Mouse (Mus musculus) bone marrow, adult 2 months (tissue): ENCODE measurements at regions not wholly inside any gene's neighbourhood (a gene's known extent, or its start where the extent isn't known, plus 50 kb on each side); places are given as distances from the start of the nearest gene placed in this dataset.
"Not testable (repeated sequence)": the region's sequence is repeated elsewhere in the genome, so short reads cannot be mapped to it uniquely, and the experiment has no call there.

ENCODE experiments used
- H3K27ac ChIP-seq: fragments of 200-500 bp; 2 replicates; pipeline ENCODE4 v1.5.1; 2012; ENCODE audit warnings: low read depth, mild to moderate bottlenecking, control low read depth, inconsistent platforms, low read length; ENCODE audit not compliant: control insufficient read depth, poor library complexity, insufficient read depth
- H3K4me1 ChIP-seq: fragments of 200-500 bp; 2 replicates; pipeline ENCODE4 v1.6.1; 2011; ENCODE audit warnings: low read length; ENCODE audit not compliant: control insufficient read depth, insufficient read depth
- H3K4me3 ChIP-seq: fragments of 200-500 bp; replicated peaks from 2 replicates; pipeline ENCODE3; 2011; ENCODE audit warnings: mild to moderate bottlenecking, low read depth, low read length, control low read depth; ENCODE audit not compliant: control insufficient read depth
- WGBS: fragments of 180-500 bp; shearing (Covaris S2); methylation state at CpG from one replicate; pipeline ENCODE4 v1.1.7; 2018; 5-methylcytosine and 5-hydroxymethylcytosine counted together

DNA sequence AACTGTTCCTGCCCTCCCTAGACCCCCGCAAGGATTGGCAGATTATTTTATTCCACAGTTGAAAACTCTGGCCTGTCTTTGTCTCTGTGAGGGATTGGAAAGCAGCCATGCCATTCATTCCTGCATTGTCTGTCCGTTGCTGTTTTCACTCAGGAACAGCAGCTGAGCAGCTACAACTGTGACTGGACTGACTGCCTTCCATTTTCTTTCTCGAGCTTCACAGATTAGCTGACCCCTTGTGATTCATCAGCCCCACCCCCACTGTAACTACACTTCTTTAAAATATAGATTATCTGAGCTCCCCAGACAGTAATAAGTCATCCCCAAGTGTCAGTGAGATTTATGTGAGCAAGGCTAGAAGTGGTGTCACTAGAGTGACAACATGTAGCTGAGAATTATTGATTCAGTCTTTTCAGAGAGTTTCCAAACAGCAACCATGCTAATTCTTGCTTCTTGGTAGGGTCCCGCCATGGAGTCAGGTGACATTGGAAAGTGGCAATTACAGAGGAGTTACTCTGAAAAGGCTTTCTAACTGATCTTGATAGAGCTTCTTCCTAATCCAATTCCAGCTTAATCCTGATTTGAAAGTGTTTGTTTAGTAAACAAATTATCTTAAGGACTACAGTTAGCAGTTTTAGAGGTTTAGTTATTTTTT is 496.7 kb upstream of the Olfr1507 start:
- H3K4me3 ChIP-seq, H3K4me1 ChIP-seq, H3K27ac ChIP-seq: not testable (repeated sequence)
- 76% methylated on average over 1 of the region's 4 CpGs for WGBS

DNA sequence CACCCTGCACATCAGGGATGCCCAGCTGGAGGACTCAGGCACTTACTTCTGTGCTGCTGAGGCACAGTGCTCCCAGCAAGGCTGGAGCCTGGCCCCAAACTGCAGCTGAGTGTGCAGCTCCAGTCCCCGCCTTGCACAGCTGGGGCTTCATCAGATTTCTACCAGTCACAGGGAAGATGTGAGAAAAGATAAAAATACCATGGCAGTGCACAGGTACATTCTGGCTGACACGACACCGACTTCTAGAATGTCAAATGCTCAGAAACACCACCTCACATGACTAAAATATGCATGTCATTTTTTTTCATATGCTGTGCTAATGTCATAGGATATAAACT is 495.7 kb upstream of the Olfr1507 start:
- WGBS: no CpG with 5 or more reads among the region's 3 CpGs
- H3K4me1 ChIP-seq, H3K4me3 ChIP-seq, H3K27ac ChIP-seq: not testable (repeated sequence)

DNA sequence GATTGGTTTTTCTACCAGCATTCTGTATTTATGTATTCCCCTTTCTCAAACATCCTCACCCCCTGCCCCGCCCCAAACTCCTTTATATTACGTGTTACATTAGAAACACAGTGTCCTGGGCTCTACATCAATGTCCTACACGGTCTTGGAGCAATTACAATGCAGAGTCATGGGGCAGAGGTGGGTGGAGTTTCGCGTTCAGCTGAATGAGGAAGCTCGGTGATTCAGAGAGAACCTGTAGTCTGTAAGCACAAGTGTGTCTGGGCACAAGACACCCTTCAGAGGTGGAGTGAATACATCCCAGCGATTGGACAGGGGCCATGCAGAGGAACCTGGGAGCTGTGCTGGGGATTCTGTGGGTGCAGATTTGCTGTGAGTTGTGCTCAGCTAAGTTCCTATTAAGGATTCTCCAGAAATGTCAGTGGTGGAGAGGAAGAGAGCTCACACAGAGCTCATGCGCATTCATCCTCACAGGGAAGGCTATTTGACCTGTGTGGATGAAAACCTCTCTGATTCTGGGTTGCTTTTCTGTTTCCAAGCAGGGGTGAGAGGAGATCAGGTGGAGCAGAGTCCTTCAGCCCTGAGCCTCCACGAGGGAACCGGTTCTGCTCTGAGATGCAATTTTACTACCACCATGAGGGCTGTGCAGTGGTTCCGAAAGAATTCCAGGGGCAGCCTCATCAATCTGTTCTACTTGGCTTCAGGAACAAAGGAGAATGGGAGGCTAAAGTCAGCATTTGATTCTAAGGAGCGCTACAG is 495.2 kb upstream of the Olfr1507 start:
- H3K4me1 ChIP-seq, H3K4me3 ChIP-seq, H3K27ac ChIP-seq: not testable (repeated sequence)
- WGBS: no CpG with 5 or more reads among the region's 12 CpGs

DNA sequence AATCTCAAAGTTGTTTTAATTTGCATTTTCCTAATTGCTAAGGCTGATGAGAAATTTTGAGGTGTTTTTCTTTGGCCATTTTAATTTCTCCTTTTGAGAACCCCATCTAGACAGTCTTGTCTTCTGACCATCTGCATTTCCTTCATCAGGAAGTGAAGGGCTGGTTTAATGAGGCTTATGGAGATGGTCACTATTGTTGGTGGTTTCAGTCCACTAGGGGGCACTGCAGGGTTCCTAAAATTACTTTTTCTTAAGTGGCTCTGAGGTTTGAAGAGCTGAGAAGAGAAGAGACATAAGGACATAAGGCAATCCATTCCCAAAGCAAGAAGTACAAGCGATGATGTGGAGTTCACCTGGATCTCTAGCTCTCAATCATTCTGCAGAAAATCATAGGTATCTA is 494.4 kb upstream of the Olfr1507 start:
- 56% methylated on average over 1 of the region's 1 CpGs for WGBS
- H3K4me1 ChIP-seq, H3K4me3 ChIP-seq, H3K27ac ChIP-seq: not testable (repeated sequence)

DNA sequence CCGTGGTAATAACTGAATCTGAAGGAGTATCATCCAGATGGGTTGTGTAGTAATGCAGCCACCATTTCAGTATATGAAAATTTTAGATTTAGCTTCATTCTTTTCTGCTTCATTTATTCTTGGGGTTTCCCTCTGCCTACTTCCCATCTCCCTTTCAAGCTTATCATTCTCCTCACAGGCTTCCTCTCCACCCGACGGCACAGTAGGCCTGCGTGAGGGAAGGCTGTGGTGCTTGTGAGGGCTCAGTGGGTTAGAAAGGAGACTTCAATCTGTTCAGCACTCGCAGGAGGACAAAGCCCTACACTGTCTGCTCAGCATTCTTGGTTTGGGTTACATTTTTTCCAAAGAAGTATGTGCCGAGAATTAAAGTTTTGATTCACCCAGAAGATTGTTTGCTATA is 493.0 kb upstream of the Olfr1507 start:
- not testable (repeated sequence) for H3K4me3 ChIP-seq, H3K4me1 ChIP-seq, H3K27ac ChIP-seq
- 80% methylated on average over 1 of the region's 6 CpGs for WGBS

DNA sequence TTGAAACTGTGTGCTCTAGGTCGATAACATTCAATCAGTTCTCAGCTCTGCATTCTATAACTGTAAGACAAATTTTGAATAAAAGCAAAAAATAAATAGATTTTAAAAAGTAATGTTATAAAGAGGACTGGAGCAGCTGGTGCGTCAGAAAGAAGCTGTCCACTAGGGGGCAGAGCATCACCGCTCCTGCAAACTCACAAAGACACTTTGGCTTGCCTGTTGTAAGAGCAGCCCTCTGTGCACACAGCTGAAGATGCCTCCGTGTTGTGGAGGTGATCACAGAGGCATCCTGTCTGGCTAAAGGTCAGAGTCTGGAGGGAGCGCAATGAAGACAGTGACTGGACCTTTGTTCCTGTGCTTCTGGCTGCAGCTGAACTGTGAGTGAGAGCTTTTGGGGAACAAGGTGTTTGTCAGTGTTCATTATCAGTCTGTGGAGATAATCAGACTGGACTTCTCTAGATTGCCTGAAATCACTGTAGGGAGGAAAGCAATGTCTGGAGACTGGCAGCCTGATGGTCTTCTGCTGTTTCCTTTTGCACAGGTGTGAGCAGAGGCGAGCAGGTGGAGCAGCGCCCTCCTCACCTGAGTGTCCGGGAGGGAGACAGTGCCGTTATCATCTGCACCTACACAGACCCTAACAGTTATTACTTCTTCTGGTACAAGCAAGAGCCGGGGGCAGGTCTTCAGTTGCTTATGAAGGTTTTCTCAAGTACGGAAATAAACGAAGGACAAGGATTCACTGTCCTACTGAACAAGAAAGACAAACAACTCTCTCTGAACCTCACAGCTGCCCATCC is 476.9 kb upstream of the Olfr1507 start:
- not testable (repeated sequence) for H3K27ac ChIP-seq, H3K4me3 ChIP-seq, H3K4me1 ChIP-seq
- WGBS: no CpG with 5 or more reads among the region's 12 CpGs

DNA sequence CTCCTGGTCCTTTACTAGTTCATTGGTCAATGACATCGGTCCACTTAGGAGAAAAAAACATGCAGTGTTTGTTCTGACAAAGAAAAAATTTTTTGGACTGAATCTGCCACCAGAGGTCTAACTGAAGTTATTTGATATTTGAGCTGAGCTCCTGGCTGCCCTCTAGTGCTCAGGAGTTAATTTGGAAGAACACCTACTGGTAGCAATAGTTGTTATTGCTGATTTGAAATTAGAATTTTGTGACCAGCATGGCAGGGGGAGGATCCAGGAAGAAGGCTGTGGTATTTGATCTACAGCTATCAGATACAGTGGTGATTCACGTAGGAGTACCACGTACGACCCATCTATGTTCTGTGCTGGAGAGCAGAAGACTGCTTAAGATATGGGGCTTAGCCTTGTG is 466.6 kb upstream of the Olfr1507 start:
- 51% methylated on average over 3 of the region's 4 CpGs for WGBS
- H3K4me3 ChIP-seq, H3K27ac ChIP-seq, H3K4me1 ChIP-seq: not testable (repeated sequence)

DNA sequence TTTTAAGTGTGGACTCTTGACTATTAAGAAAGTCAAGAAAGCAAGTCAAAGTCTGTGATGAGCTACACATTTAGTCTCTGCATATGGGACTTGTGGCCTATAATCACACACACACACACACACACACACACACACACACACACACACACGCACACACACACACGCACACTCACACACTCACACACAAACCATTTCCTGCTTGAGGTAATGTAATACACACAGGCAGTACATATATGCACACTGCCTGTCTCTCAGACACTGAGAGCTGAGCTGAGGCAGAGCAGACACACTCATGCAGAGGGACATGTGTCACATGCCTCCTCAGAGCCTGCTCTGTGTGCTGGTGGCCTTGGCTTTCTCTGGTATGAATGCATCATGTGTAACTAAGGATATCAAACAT is 461.0 kb upstream of the Olfr1507 start:
- not testable (repeated sequence) for H3K4me1 ChIP-seq, H3K27ac ChIP-seq, H3K4me3 ChIP-seq
- WGBS: no CpG with 5 or more reads among the region's 2 CpGs

DNA sequence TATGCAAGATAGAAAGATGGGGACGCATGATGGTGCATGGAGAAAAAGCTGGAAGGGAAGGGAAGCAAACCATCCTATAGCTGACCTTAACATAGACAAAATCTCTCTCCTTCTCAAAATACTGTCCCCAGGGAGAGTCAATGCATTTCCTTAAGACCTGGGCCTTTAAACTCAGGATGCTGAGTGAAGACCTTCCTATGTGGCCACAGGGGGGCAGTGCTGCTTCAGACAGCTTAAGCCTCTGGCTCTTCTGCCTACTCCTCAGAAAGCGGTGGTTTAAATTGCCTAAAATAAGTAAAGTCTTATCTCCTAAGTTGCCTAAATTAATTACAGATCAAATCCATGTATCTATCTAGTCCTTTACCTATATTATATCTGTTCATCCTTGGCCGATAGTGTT is 449.4 kb upstream of the Olfr1507 start:
- H3K4me1 ChIP-seq, H3K4me3 ChIP-seq, H3K27ac ChIP-seq: not testable (repeated sequence)
- WGBS: no CpG with 5 or more reads among the region's 3 CpGs

DNA sequence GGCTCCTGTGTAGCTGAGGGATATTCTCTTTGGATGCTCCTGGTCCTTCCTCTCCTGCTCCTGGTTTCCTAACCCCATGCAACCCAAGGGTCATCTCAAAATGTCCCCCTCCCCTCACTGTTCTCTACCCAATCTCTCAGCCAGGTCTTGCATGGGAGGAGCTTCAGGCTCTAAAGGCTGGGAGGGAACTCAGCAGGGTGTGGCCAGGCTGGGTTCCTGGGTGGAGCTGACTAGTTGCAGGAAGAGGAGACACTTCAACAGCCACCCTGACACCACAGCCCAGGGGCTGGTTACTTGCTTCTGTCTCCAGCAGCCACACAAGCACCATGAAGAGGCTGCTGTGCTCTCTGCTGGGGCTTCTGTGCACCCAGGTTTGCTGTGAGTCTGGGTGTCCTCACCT is 446.9 kb upstream of the Olfr1507 start:
- not testable (repeated sequence) for H3K27ac ChIP-seq, H3K4me1 ChIP-seq, H3K4me3 ChIP-seq

DNA sequence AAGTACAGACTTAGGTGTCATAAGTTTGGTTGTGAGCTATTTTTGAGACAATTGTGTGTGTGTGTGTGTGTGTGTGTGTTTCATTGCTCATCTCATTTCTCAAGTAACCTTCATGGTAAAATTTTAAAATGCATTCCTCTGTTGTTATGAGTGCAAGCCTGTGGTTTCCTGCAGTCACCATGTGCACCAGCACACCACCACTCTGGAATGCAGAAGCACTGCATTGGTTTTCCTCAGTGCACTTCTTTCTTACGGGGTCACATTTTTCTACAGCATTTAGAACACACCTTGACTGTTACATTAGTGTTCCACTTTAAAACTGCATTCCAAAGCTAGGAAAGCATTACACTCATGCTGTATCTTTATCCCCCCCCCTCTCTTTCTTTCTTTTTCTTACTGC is 446.2 kb upstream of the Olfr1507 start:
- not testable (repeated sequence) for H3K27ac ChIP-seq, H3K4me3 ChIP-seq, H3K4me1 ChIP-seq
- WGBS: no CpG with 5 or more reads among the region's 1 CpGs

DNA sequence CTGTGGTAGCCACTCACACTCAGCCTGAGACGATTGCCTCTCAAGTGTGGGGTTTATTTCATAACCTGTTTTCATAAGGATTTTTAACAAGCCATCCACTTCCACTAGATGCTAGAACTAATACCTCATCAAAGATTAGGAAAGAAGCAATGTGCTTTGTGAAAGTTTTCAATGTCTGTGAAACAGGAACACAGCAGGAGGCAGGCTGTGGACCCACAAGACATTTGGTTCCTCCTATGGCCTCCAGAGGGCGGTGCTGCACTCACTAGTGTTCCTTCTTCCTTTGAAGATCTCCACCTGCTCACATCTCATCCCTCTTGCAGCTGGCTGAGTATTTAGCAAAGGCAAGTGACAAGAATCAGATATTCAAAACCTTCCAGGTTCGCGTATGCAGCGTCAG is 424.6 kb upstream of the Olfr1507 start:
- WGBS: no CpG with 5 or more reads among the region's 5 CpGs
- H3K4me3 ChIP-seq, H3K4me1 ChIP-seq, H3K27ac ChIP-seq: not testable (repeated sequence)

DNA sequence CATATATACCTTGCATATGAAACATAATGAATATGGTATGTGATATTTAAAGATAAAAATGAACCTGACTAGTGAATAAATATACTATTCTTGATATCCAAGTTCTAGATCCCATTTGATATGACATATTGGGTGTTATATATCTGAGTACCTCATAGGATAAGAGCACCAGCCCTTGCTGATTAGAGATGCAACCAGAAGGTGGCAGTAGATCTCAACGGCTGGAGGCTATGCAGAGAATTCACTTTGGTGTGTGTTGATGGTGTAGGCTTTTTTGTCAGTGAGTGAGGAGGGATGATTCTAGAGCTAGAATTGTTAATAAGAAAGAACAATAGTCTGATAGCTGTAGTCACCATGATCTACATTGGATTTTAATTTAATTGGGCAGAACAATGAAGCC is 418.3 kb upstream of the Olfr1507 start:
- WGBS: no CpG with 5 or more reads among the region's 1 CpGs
- H3K4me3 ChIP-seq: not testable (repeated sequence)

DNA sequence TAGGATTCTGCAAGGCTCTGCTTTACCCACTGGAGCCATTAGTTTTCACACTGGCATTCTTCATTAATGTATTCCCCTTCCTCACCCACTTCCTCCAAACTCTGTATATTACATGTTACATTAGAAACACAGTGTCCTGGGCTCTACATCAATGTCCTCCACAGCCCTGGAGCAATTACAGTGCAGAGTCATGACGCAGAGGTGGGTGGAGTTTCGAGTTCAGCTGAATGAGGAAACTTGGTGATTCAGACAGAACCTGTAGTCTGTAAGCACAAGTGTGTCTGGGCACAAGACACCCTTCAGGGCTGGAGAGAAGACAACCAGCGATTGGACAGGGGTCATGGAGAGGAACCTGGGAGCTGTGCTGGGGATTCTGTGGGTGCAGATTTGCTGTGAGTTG is 404.1 kb upstream of the Olfr1507 start:
- no CpG with 5 or more reads among the region's 3 CpGs for WGBS

More for the DNA sequence above, 418.3 kb upstream of the Olfr1507 start:
- H3K4me1 ChIP-seq, H3K27ac ChIP-seq: not testable (repeated sequence)

More for the DNA sequence above, 404.1 kb upstream of the Olfr1507 start:
- H3K4me1 ChIP-seq, H3K27ac ChIP-seq, H3K4me3 ChIP-seq: not testable (repeated sequence)
